ENCODE assay signal across 11 mouse cellular contexts in the genomic region with DNA sequence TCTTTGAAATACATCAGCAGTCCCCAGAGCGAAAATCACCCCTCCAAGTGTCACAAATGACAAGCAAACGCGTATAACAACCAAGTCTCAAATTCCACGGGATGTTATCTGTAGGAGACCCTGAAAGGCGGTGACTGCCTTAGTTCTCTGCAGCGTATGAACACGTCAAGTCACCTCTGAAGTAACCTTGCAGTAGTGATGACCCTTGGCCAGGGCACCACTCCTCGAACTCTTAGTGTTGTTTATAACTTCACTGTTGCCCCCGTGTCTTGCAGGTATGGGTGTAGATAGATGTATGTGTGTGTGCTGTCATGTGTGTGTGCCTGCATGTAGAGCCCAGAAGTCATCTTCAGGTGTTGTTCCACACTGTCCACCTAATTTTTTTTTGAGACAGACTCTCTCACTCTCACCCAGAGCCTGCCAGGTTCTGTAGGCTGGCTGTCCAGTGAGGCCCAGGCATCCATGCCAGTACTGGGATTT. TPM values are rescaled to one million over a fixed set of nuclear protein-coding genes. Genes with fewer than 3 reads are reported as not detected.
DNase-seq lines count a peak whose midpoint lies in the region; ATAC-seq and TF ChIP-seq lines count a peak whose summit lies in the region.
"Had no signal": no experiment of that assay in that cellular context is flagged by ENCODE, and none has a peak within 500 bp of the region (broad histone marks: within the 10 kb centered on the region; RNA-seq: fewer than 3 reads in every experiment).

No protein-coding gene starts in this region.

- TF ChIP-seq EP300 in lung, postnatal 0 days (IDR thresholded peaks at IDR 0.05) = no peak

- H3K79me2 ChIP-seq in myocyte (ENCODE audit: control insufficient read depth, insufficient read depth) = no peaks in the 10 kb centered on the region

- no peak overlapping the region for H3K4me2 ChIP-seq in embryonic facial prominence, embryonic 11.5 days (ENCODE audit: low read depth, low read length)
- H3K4me2 ChIP-seq in lung, postnatal 0 days (replicated peaks; ENCODE audit: low read depth, low read length) = no peak overlapping the region
- no peak overlapping the region for H3K4me2 ChIP-seq in hindbrain, embryonic 15.5 days
- peak overlapping the region; percentile 12 for H3K4me2 ChIP-seq in myocyte (ENCODE audit: low read depth)

- H3K9ac ChIP-seq in embryonic facial prominence, embryonic 11.5 days (replicated peaks; ENCODE audit: low read length) = no peak overlapping the region
- no peak overlapping the region for H3K9ac ChIP-seq in lung, postnatal 0 days (replicated peaks; ENCODE audit: low read depth)
- H3K9ac ChIP-seq in hindbrain, embryonic 15.5 days = no peak overlapping the region

- no peak overlapping the region for H3K27ac ChIP-seq in embryonic facial prominence, embryonic 11.5 days (replicated peaks; ENCODE audit: low read depth, low read length)
- no peak overlapping the region for H3K27ac ChIP-seq in embryonic facial prominence, embryonic 10.5 days (replicated peaks)
- H3K27ac ChIP-seq in lung, postnatal 0 days (ENCODE audit: low read length) = no peak overlapping the region
- no peak overlapping the region for H3K27ac ChIP-seq in hindbrain, embryonic 15.5 days (replicated peaks)
- H3K27ac ChIP-seq: gastrocnemius, adult 2 months had no signal

- no peak for TF ChIP-seq CTCF in lung, postnatal 0 days (IDR thresholded peaks at IDR 0.05)
- TF ChIP-seq CTCF in lung, adult 2 months (IDR thresholded peaks at IDR 0.05; ENCODE audit: insufficient read depth, low read length) = no peak

- no peak for TF ChIP-seq POLR2A in lung, adult 2 months (IDR thresholded peaks at IDR 0.05; ENCODE audit: borderline replicate concordance, extremely low read depth, low read depth, low read length)
- TF ChIP-seq POLR2A in myocyte (IDR thresholded peaks at IDR 0.05; ENCODE audit: insufficient read length, low read depth) = no peak

- H3ac ChIP-seq in myocyte (ENCODE audit: control insufficient read depth, insufficient read length) = no peak overlapping the region

- no peaks in the 10 kb centered on the region for H3K4me1 ChIP-seq in embryonic facial prominence, embryonic 11.5 days (ENCODE audit: control insufficient read depth, insufficient read depth, low read length)
- H3K4me1 ChIP-seq in embryonic facial prominence, embryonic 10.5 days = 0 out of 2 replicates have a peak, but pooled peaks cover 4% of the 10 kb centered on the region
- no peaks in the 10 kb centered on the region for H3K4me1 ChIP-seq in lung, postnatal 0 days (ENCODE audit: insufficient read depth, low read depth, low read length)
- H3K4me1 ChIP-seq in lung, adult 2 months (ENCODE audit: control insufficient read depth, insufficient read depth, low read length) = no peaks in the 10 kb centered on the region; the same call in 1 of the 2 replicates
- no peaks in the 10 kb centered on the region for H3K4me1 ChIP-seq in hindbrain, embryonic 15.5 days (replicated peaks)

- WGBS in embryonic facial prominence, embryonic 11.5 days = 50% methylated on average over 9 of the region's 9 CpGs
- WGBS in embryonic facial prominence, embryonic 10.5 days = 51% methylated on average over 9 of the region's 9 CpGs
- WGBS in lung, postnatal 0 days = 38% methylated on average over 9 of the region's 9 CpGs
- 40% methylated on average over 9 of the region's 9 CpGs for WGBS in lung, adult 2 months
- 50% methylated on average over 9 of the region's 9 CpGs for WGBS in hindbrain, embryonic 15.5 days

- DNase-seq in embryonic facial prominence, embryonic 11.5 days (ENCODE audit: low spot score) = no peak
- no peak for DNase-seq in embryonic facial prominence, embryonic 10.5 days (ENCODE audit: low spot score)
- no peak for DNase-seq in lung, postnatal 0 days (ENCODE audit: low spot score)
- DNase-seq in lung, adult 2 months = no peak
- no peak for DNase-seq in adrenal gland, adult 18-20 months (ENCODE audit: low spot score in 2 of 2)
- DNase-seq in layer of hippocampus, postnatal 10 days (ENCODE audit: low spot score in 2 of 2) = no peak

- peak; percentile 27; the same call in 1 of the 2 replicates for ATAC-seq in embryonic facial prominence, embryonic 11.5 days (replicated peaks; ENCODE audit: insufficient number of reproducible peaks, low FRiP score, low TSS enrichment, low read depth)
- ATAC-seq in lung, postnatal 0 days = peak; percentile 6; the same call in 1 of the 2 replicates
- ATAC-seq in hindbrain, embryonic 15.5 days (ENCODE audit: low FRiP score, low read depth) = peak; percentile 50; the same call in 1 of the 2 replicates
- ATAC-seq: Patski had no signal

- no peaks in the 10 kb centered on the region for H3K27me3 ChIP-seq in embryonic facial prominence, embryonic 11.5 days (ENCODE audit: control insufficient read depth, insufficient read depth, low read length)
- no peaks in the 10 kb centered on the region for H3K27me3 ChIP-seq in embryonic facial prominence, embryonic 10.5 days (replicated peaks; ENCODE audit: low read depth, poor library complexity, severe bottlenecking)
- no peaks in the 10 kb centered on the region for H3K27me3 ChIP-seq in lung, postnatal 0 days (replicated peaks; ENCODE audit: insufficient read depth, low read length)
- no peaks in the 10 kb centered on the region for H3K27me3 ChIP-seq in hindbrain, embryonic 15.5 days
- peaks cover 21% of the 10 kb centered on the region for H3K27me3 ChIP-seq in myocyte (ENCODE audit: control insufficient read depth, insufficient read depth, insufficient read length)

- H3K36me3 ChIP-seq in embryonic facial prominence, embryonic 11.5 days (replicated peaks; ENCODE audit: control insufficient read depth, insufficient read depth, low read depth, low read length) = no peaks in the 10 kb centered on the region
- H3K36me3 ChIP-seq in embryonic facial prominence, embryonic 10.5 days (replicated peaks) = no peaks in the 10 kb centered on the region
- no peaks in the 10 kb centered on the region for H3K36me3 ChIP-seq in lung, postnatal 0 days (ENCODE audit: insufficient read depth, low read length)
- no peaks in the 10 kb centered on the region for H3K36me3 ChIP-seq in hindbrain, embryonic 15.5 days
- no peaks in the 10 kb centered on the region for H3K36me3 ChIP-seq in myocyte (ENCODE audit: control insufficient read depth, insufficient read depth)

- H3K4me3 ChIP-seq in embryonic facial prominence, embryonic 11.5 days (ENCODE audit: low read depth, low read length) = no peak overlapping the region
- no peak overlapping the region for H3K4me3 ChIP-seq in embryonic facial prominence, embryonic 10.5 days
- no peak overlapping the region for H3K4me3 ChIP-seq in lung, postnatal 0 days (ENCODE audit: low read depth, low read length)
- H3K4me3 ChIP-seq in lung, adult 2 months (replicated peaks; ENCODE audit: extremely low read depth, low read depth, low read length) = no peak overlapping the region
- H3K4me3 ChIP-seq in hindbrain, embryonic 15.5 days = no peak overlapping the region
- no peak overlapping the region for H3K4me3 ChIP-seq in myocyte
- H3K4me3 ChIP-seq: erythroblast, embryonic 14.5 days; gastrocnemius, adult 2 months had no signal

- no peaks in the 10 kb centered on the region for H3K9me3 ChIP-seq in embryonic facial prominence, embryonic 11.5 days (replicated peaks; ENCODE audit: control insufficient read depth, low read length)
- no peaks in the 10 kb centered on the region for H3K9me3 ChIP-seq in embryonic facial prominence, embryonic 10.5 days
- H3K9me3 ChIP-seq in lung, postnatal 0 days (ENCODE audit: low read length) = no peaks in the 10 kb centered on the region
- H3K9me3 ChIP-seq in hindbrain, embryonic 15.5 days = no peaks in the 10 kb centered on the region

TF ChIP-seq in myocyte, 11 proteins besides CTCF, POLR2A, EP300 and RAD21:
- TF ChIP-seq TCF3 (IDR thresholded peaks at IDR 0.05; ENCODE audit: insufficient read length, low read depth) = no peak

RNA-seq across cellular contexts. Expression of gene Sephs1, which starts 16.5 kb away (rescaled TPM):
- 148 and 156 TPM in 2 replicates for polyA plus RNA-seq in embryonic facial prominence, embryonic 11.5 days (2014; fragmentation: Nextera tagmentation; extraction: Ambion mirVana)
- 124 and 130 TPM in 2 replicates for polyA plus RNA-seq in embryonic facial prominence, embryonic 10.5 days (2016; fragmentation: Nextera tagmentation; extraction: Ambion mirVana)
- polyA plus RNA-seq in lung, postnatal 0 days (2015; fragmentation: Nextera tagmentation; extraction: Ambion mirVana) = 34.3 and 34.6 TPM in 2 replicates
- 14.5 and 19.0 TPM in 2 replicates for polyA plus RNA-seq in lung, adult 2 months (2012; rRNA removed)
- polyA plus RNA-seq in hindbrain, embryonic 15.5 days (2015; fragmentation: Nextera tagmentation; extraction: Ambion mirVana) = 56.6 and 57.1 TPM in 2 replicates
- polyA plus RNA-seq in myocyte (2012; fragmentation: generic; extraction: Trizol) = 15.9 TPM
- total RNA-seq in adrenal gland, adult 18-20 months (2021) = 10 to 100 TPM; 31.5 to 43.5 TPM
- total RNA-seq in layer of hippocampus, postnatal 10 days (2021) = 10 to 100 TPM; 46.1 to 48.5 TPM

RNA-seq across cellular contexts. Expression of gene Phyh, which starts 54.0 kb away (rescaled TPM):
- polyA plus RNA-seq in embryonic facial prominence, embryonic 11.5 days (2014; fragmentation: Nextera tagmentation; extraction: Ambion mirVana) = 57.5 and 59.0 TPM in 2 replicates
- polyA plus RNA-seq in embryonic facial prominence, embryonic 10.5 days (2016; fragmentation: Nextera tagmentation; extraction: Ambion mirVana) = 34.2 and 38.1 TPM in 2 replicates
- polyA plus RNA-seq in lung, postnatal 0 days (2015; fragmentation: Nextera tagmentation; extraction: Ambion mirVana) = 76.5 and 86.9 TPM in 2 replicates
- 31.7 and 49.5 TPM in 2 replicates for polyA plus RNA-seq in lung, adult 2 months (2012; rRNA removed)
- polyA plus RNA-seq in hindbrain, embryonic 15.5 days (2015; fragmentation: Nextera tagmentation; extraction: Ambion mirVana) = 82.7 and 91.2 TPM in 2 replicates
- 14.5 TPM for polyA plus RNA-seq in myocyte (2012; fragmentation: generic; extraction: Trizol)
- total RNA-seq in adrenal gland, adult 18-20 months (2021) = 100 to 1,000 TPM; 343 to 349 TPM
- total RNA-seq in layer of hippocampus, postnatal 10 days (2021) = 10 to 100 TPM; 59.9 to 66.6 TPM
